Mouse (Mus musculus) liver, postnatal 0 days (tissue): ENCODE results near the gene Nr1h2. TPM values are rescaled to one million over a fixed set of nuclear protein-coding genes. Genes with fewer than 3 reads are reported as not detected.

Experiments
- ATAC-seq: fragments of 200-750 bp; cut with Nextera tagmentation; 2 replicates; pipeline ENCODE4 v1.8.0; 2017; ENCODE audit warnings: mild to moderate bottlenecking, moderate library complexity
- DNase-seq: peaks from one replicate; pipeline ENCODE4 v3.0.0-alpha.2; 2016
- H3K27ac ChIP-seq: fragments of 300-500 bp; sonication (generic); 2 replicates; pipeline ENCODE4 v1.5.1; 2014; ENCODE audit warnings: antibody characterized with exemption, moderate library complexity, mild to moderate bottlenecking, low read depth
- H3K27me3 ChIP-seq: fragments of 300-500 bp; sonication (generic); 2 replicates; pipeline ENCODE4 v1.6.1; 2014; ENCODE audit warnings: low read length, control low read depth, mixed read lengths; ENCODE audit not compliant: insufficient read depth
- H3K36me3 ChIP-seq: fragments of 300-500 bp; sonication (generic); replicated peaks from 2 replicates; pipeline ENCODE4 v1.6.1; 2014; ENCODE audit warnings: mild to moderate bottlenecking, control low read depth, low read length, moderate library complexity, mixed read lengths; ENCODE audit not compliant: insufficient read depth
- H3K4me1 ChIP-seq: fragments of 300-500 bp; sonication (generic); 2 replicates; pipeline ENCODE4 v1.6.1; 2014; ENCODE audit warnings: antibody characterized with exemption, mild to moderate bottlenecking, control low read depth; ENCODE audit not compliant: insufficient read depth
- H3K4me2 ChIP-seq: fragments of 300-500 bp; sonication (generic); 2 replicates; pipeline ENCODE4 v1.6.1; 2014; ENCODE audit warnings: low read depth, mild to moderate bottlenecking, low read length, moderate library complexity, mixed read lengths
- H3K4me3 ChIP-seq: fragments of 300-500 bp; sonication (generic); 2 replicates; pipeline ENCODE4 v1.5.1; 2014; ENCODE audit warnings: low read depth, low read length
- H3K9ac ChIP-seq: fragments of 300-500 bp; sonication (generic); replicated peaks from 2 replicates; pipeline ENCODE4 v1.6.1; 2014; ENCODE audit warnings: mild to moderate bottlenecking, moderate library complexity
- H3K9me3 ChIP-seq: fragments of 300-500 bp; sonication (generic); 2 replicates; pipeline ENCODE4 v1.6.1; 2016; ENCODE audit warnings: mild to moderate bottlenecking, control low read depth, low read length, mixed read lengths
- CTCF ChIP-seq: sonication (generic); IDR thresholded peaks from 2 replicates; pipeline ENCODE4 v1.5.1; 2016; ENCODE audit warnings: antibody characterized with exemption, low read depth
- EP300 ChIP-seq: IDR thresholded peaks from 2 replicates; pipeline ENCODE4 v1.6.1; 2016; ENCODE audit warnings: antibody characterized with exemption, low read depth, mild to moderate bottlenecking
- WGBS: fragments of 180-500 bp; shearing (Covaris S2); extraction: QIAGEN DNeasy Blood & Tissue Kit; methylation state at CpG from one replicate; pipeline ENCODE4 v1.1.7; 2014; ENCODE audit not compliant: insufficient replicate concordance; 5-methylcytosine and 5-hydroxymethylcytosine counted together
- polyA plus RNA-seq: library from polyadenylated mRNA; unstranded; fragments of >200 nt; fragmentation: Nextera tagmentation; extraction: Ambion mirVana; gene quantifications from 2 replicates; pipeline ENCODE4 v1.2.1, GENCODE M21; 2015

The Nr1h2 gene
- polyA plus RNA-seq, 1 experiment from 2014 or later, result 33.6 TPM

DNA sequence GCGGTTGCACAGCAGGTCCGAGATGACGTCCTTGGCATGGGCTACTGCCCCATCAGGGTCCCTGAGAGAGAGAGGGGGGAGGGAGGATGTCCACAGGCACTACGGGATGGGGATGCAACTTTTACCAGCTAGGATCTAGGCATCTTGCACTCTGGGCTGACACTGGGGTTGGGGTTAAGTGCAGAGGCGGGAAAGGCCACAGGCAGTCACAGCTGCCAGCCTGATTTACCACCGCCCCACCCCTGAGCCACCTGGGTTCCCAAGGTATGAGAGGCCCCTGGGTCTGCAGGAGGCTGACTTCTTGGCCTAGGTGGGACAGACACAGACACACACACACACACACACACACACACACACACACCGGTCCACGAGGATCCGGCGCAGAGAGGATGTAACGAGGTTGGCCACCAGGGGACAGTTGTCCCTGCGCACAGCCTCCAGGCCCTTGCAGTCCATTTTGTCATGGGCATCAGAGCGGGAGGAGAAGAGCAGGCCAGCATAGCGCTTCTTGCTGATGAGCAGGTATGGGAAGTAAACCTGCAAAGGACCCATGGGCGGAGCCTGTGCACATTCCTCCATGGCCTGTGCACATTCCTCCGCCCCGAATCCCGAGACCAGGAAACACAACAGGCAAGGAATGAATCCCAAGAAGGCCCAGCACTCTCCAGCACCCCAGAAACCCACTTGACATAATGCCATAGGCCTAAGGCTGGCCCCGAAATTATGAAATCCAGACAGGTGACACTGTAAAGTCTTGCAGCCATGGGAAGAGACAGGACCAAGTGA lies 18.9 kb downstream of the Nr1h2 start:
- TF ChIP-seq CTCF (peak; percentile 46; the same call in 1 of the 2 replicates), EP300 (no peak)
- Histone ChIP-seq H3K9ac (no peak overlapping the region), H3K4me2 (no peak overlapping the region), H3K27ac (peak overlapping the region; percentile 57; the same call in 1 of the 2 replicates), H3K9me3 (no peaks in the 10 kb centered on the region), H3K4me1 (no peaks in the 10 kb centered on the region), H3K4me3 (no peak overlapping the region), H3K27me3 (no peaks in the 10 kb centered on the region), H3K36me3 (peaks cover 41% of the 10 kb centered on the region)
- DNase-seq (no peak), ATAC-seq (no peak)
- 86% methylated on average over 19 of the region's 19 CpGs for WGBS

- Histone ChIP-seq H3K4me3 (no peak overlapping the region), H3K9me3 (no peaks in the 10 kb centered on the region), H3K27ac (peak overlapping the region; percentile 58), H3K36me3 (peaks cover 36% of the 10 kb centered on the region), H3K4me2 (no peak overlapping the region), H3K4me1 (no peaks in the 10 kb centered on the region), H3K27me3 (no peaks in the 10 kb centered on the region), H3K9ac (no peak overlapping the region)
- ATAC-seq (peak; percentile 62), DNase-seq (peak; percentile 67)
- WGBS, result 71% methylated on average over 13 of the region's 13 CpGs
- no peak for TF ChIP-seq CTCF
Measured at GRCm38 (mm10) chr7:44534242-44534641, 19.5 kb downstream of the Nr1h2 start.

- Histone ChIP-seq H3K9ac (no peak overlapping the region), H3K4me1 (no peaks in the 10 kb centered on the region), H3K36me3 (peaks cover 34% of the 10 kb centered on the region), H3K27me3 (0 out of 2 replicates have a peak, but pooled peaks cover 2% of the 10 kb centered on the region), H3K9me3 (no peaks in the 10 kb centered on the region), H3K27ac (peak overlapping the region; percentile 58), H3K4me3 (no peak overlapping the region), H3K4me2 (no peak overlapping the region)
- WGBS, result 89% methylated on average over 12 of the region's 12 CpGs
- no peak for DNase-seq
- TF ChIP-seq EP300 (no peak), CTCF (no peak)
- ATAC-seq, result no peak
Measured at GRCm38 (mm10) chr7:44533746-44534045, 20.1 kb downstream of the Nr1h2 start.

DNA sequence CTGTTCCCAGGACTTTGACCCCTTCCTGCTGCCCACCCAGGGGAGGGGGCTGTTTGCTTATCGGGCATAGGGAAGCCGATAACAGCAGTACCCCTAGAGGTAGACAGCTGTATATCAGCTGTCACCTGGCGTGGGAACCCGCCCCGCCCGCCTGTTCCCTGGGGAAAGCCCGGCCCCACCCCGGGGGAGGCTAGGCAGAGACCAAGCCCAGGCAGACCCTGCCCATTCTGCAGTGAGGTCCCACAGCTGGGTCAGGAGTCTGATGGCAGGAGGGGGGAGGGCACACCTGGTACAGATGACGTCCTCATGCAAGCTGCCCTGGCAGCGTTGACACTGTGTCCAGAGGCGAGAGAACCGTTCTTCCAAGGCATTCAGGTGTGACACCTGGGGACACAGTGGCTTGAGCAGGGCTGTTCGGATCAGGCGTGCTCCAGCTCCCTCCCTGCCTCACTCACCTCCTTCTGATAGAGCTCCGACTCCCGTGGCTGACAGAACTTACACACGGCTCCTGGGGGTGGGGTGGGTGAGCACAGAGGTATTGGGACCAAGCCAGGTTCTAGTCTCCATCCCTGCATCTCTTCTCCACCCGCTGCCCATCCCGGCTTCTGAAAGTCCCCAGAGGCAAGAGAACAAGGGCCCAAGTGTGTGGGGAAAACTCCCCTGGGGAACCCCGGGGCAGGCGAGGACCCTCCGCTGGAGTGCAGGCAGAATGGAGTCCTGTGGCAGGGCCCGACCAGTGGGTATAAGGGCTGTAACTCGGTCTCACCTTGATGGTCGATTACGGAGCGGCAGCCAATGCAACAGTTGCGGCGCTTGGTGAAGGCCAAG lies 20.6 kb downstream of the Nr1h2 start:
- 0 out of 2 replicates have a peak, but pooled peaks cover 7% of the 10 kb centered on the region for H3K27me3 ChIP-seq
- H3K9ac ChIP-seq, result no peak overlapping the region
- no peak for TF ChIP-seq CTCF
- TF ChIP-seq EP300, result no peak
- H3K9me3 ChIP-seq, result no peaks in the 10 kb centered on the region
- 78% methylated on average over 29 of the region's 29 CpGs for WGBS
- H3K4me3 ChIP-seq, result no peak overlapping the region
- DNase-seq (peak; percentile 61), ATAC-seq (no peak)
- H3K4me1 ChIP-seq, result 0 out of 2 replicates have a peak, but pooled peaks cover under 1% of the 10 kb centered on the region
- peak overlapping the region; percentile 58; the same call in 1 of the 2 replicates for H3K27ac ChIP-seq
- H3K36me3 ChIP-seq, result peaks cover 28% of the 10 kb centered on the region
- H3K4me2 ChIP-seq, result 0 out of 2 replicates have a peak overlapping the region, but pooled peaks have one; percentile 1

DNA sequence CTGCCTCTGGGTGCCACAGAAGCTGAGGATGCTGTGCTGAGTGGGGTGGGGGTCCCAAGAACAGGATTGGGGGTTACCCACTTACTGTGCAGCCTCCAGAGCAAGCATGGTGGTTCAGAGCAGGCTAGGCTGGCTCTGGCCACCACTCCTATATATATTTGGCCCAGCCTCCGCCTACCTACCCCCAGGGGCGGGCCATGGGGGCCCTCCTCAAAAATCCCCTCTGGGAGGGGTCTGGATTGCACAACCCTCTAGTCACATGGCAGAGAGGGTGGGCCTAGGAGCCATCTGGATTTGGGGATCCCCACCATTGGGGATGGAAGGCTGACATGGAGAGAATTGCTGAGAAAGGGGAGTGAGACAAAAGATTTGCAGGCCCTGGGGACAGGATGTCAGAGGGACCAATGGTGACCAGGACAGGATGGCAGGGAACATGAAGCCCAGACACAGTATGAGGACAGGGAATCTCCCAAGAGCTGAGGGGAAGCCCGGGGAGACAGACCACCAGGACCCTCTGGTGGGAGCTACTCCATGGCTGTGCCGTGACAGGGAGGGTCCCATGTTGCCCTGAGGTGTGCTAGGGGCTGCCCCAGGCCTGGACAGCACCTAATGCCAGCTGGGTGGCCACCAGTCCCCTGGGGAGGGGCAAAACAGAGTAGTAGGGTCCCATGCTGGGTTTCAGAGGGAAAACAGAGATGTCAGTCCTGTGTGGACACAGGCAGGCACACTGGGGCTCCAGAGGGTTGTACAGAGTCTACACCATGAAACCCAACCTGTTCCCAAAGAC lies 21.6 kb downstream of the Nr1h2 start, which contains the start of gene Spib:
Gene Spib, minus strand, starts transcription at position 126 of the 787 bp plus-strand sequence.
- Histone ChIP-seq H3K36me3 (peaks cover 18% of the 10 kb centered on the region), H3K4me1 (peaks cover 6% of the 10 kb centered on the region; the same call in 1 of the 2 replicates), H3K9ac (no peak within 1 kb of the TSS; the same call in 1 of the 2 replicates), H3K27me3 (0 out of 2 replicates have a peak, but pooled peaks cover 9% of the 10 kb centered on the region), H3K4me3 (peak within 1 kb of the TSS; percentile 24), H3K4me2 (peak within 1 kb of the TSS; percentile 35), H3K27ac (peak within 1 kb of the TSS; percentile 39), H3K9me3 (no peaks in the 10 kb centered on the region)
- DNase-seq, result no peak
- TF ChIP-seq EP300 (no peak), CTCF (no peak)
- no peak for ATAC-seq
- WGBS, result 75% methylated on average over 4 of the region's 4 CpGs
